Mouse (Mus musculus) embryonic facial prominence, embryonic 15.5 days (tissue): ENCODE measurements around the gene Vmn1r210. TPM values are rescaled to one million over a fixed set of nuclear protein-coding genes. Genes with fewer than 3 reads are reported as not detected.

Experiments
- polyA plus RNA-seq: library from polyadenylated mRNA; unstranded; fragments of >200 nt; fragmentation: Nextera tagmentation; extraction: Ambion mirVana; gene quantifications from 2 replicates; pipeline ENCODE4 v1.2.1, GENCODE M21; 2015

Gene Vmn1r210
- polyA plus RNA-seq, 1 experiment from 2014 or later: not detected

Other genes with a start within 250 kb of the Vmn1r210 start
- gene Vmn1r205, start 238.3 kb downstream of the Vmn1r210 start, polyA plus RNA-seq: not detected in 2 replicates
- gene Vmn1r206, start 207.1 kb downstream of the Vmn1r210 start, polyA plus RNA-seq: not detected in 2 replicates
- not detected in 2 replicates for gene Vmn1r207-ps, start 101.7 kb downstream of the Vmn1r210 start, polyA plus RNA-seq
- 0.12 TPM in 1 of 2 replicates, not detected in the other for gene Vmn1r208, start 53.9 kb downstream of the Vmn1r210 start, polyA plus RNA-seq
- not detected in 2 replicates for gene Vmn1r209, start 21.7 kb downstream of the Vmn1r210 start, polyA plus RNA-seq
- gene Vmn1r211, start 26.2 kb upstream of the Vmn1r210 start, polyA plus RNA-seq: not detected in 2 replicates
- gene Vmn1r212, start 52.9 kb upstream of the Vmn1r210 start, polyA plus RNA-seq: not detected in 2 replicates
- gene Vmn1r213, start 176.3 kb upstream of the Vmn1r210 start, polyA plus RNA-seq: not detected in 2 replicates
- not detected in 2 replicates for gene Vmn1r214, start 199.1 kb upstream of the Vmn1r210 start, polyA plus RNA-seq
- not detected in 2 replicates for gene Vmn1r215, start 236.7 kb upstream of the Vmn1r210 start, polyA plus RNA-seq